Mouse (Mus musculus) erythroblast, embryonic 14.5 days (primary cell): ENCODE results near the gene Odr4. TPM values are rescaled to one million over a fixed set of nuclear protein-coding genes. Genes with fewer than 3 reads are reported as not detected.

Experiments
- H3K27me3 ChIP-seq: 2 replicates; pipeline ENCODE4 v1.6.1; 2012; ENCODE audit warnings: inconsistent platforms; ENCODE audit not compliant: control insufficient read depth
- H3K36me3 ChIP-seq: 2 replicates; pipeline ENCODE4 v1.6.1; 2012; ENCODE audit warnings: mild to moderate bottlenecking, inconsistent platforms; ENCODE audit not compliant: control insufficient read depth
- H3K4me1 ChIP-seq: 2 replicates; pipeline ENCODE4 v1.6.1; 2012; ENCODE audit warnings: inconsistent platforms; ENCODE audit not compliant: control insufficient read depth
- H3K4me3 ChIP-seq: replicated peaks from 2 replicates; pipeline ENCODE3; 2012; ENCODE audit warnings: moderate library complexity, mild to moderate bottlenecking, inconsistent platforms
- H3K9me3 ChIP-seq: 2 replicates; pipeline ENCODE4 v1.6.1; 2012; ENCODE audit warnings: low read length, inconsistent platforms, mixed read lengths; ENCODE audit not compliant: control insufficient read depth
- GATA1 ChIP-seq: IDR thresholded peaks from 2 replicates; pipeline ENCODE4 v1.6.1; 2012; ENCODE audit warnings: low read length, inconsistent platforms, mixed read lengths
- TAL1 ChIP-seq: IDR thresholded peaks from 3 replicates; pipeline ENCODE4 v1.6.1; 2012; ENCODE audit warnings: low read length, inconsistent platforms, mixed read lengths
- polyA plus RNA-seq: library from polyadenylated mRNA; stranded (reverse); fragments of >175 nt; gene quantifications from 2 replicates; pipeline ENCODE4 v1.2.3, GENCODE M21; 2012

Odr4 gene
- 0.43 and 0.76 TPM in 2 replicates for polyA plus RNA-seq

DNA sequence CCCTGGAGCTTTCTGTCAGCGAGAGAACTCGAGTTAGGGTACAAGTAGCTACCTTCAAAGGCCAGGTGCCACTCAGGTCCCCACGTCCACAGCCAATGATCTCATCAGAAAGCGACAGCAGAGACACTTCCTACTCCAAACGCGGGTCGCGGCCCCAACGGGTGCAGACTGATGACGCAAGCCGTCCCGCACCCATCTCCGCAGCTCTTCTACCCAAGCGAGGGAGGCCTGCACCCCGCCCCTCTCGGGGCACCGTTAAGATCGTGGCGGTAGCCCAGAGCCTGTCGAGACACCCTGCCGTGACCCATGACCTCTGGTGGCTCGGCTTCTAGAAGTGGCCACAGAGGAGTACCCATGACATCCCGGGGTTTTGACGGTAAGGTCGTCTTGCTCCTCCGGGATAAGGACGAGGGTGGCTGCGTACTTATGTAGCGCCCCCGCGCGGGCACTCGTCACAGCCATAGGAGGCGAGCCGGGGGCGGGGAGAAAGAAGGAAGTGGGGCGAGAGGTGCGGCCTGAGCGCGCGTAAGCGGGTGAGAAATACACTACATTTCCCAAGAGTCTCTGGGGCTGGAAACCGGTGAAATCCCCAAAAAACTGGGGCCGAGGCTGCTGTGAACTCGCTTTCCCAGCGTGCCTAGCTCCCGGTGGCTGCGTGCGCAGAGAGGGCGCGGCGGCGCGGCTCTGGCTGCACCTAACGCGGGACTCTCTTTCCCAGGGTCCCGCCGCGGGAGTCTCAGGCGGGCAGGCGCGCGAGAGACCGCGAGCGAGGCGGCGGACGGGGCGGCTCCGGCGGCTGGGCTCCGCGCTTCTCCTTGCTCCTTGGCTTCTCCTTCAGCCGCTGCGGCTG is at the start of gene Odr4, which contains the start of gene Tpr:
Gene Odr4 (minus strand): TSS at position 443 of the 850 bp plus-strand sequence.
Gene Tpr (plus strand): TSS at position 201 of the 850 bp plus-strand sequence.
- TF ChIP-seq TAL1 = no peak
- no peak for TF ChIP-seq GATA1
- no peaks in the 10 kb centered on the region for H3K9me3 ChIP-seq
- no peaks in the 10 kb centered on the region for H3K27me3 ChIP-seq
- peak within 1 kb of the TSS; percentile 96 for H3K4me3 ChIP-seq
- H3K4me1 ChIP-seq = peaks cover 12% of the 10 kb centered on the region
- peaks cover 45% of the 10 kb centered on the region for H3K36me3 ChIP-seq

DNA sequence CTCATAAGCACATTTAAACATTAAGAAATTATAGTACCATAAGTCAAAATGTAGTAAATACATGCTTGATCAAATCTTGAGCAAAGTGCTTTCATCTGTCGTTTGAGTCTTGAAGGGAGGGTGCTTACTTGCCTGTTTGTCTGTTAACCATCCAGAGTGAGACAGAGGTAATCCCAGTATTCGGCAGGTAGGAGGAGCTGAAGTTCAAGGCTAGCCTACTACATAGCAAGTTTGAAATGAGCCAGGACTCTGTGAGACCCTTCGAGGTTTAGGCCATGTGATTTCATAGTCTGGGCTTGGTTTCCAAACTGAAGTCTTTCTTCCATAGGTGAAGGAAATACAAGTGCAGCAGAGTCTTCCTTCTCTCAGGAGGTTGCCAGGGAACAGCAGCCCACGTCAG is 48.9 kb upstream of the Odr4 start:
- Histone ChIP-seq H3K27me3 (no peaks in the 10 kb centered on the region), H3K4me1 (no peaks in the 10 kb centered on the region), H3K9me3 (no peaks in the 10 kb centered on the region), H3K4me3 (no peak overlapping the region), H3K36me3 (peaks cover 95% of the 10 kb centered on the region)
- no peak for TF ChIP-seq TAL1
- TF ChIP-seq GATA1 = no peak

DNA sequence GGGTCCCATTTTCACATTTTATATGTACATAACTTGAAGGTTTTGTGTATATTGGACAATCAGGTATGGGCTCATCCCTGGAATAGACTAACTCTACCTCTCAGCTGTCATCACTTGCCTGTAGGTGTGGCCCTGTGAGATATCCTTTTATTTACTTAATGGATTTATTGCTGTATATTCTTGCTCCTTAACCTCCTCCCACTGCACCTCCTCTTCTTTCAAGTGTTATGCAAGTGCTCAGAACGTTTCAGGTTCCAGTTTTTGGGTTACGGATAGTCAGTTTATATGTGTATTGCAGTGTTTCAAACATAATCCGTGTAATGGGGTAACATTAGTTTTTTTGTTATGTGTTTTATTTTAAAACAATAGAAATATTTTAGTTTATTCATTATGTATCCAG is 45.8 kb upstream of the Odr4 start:
- Histone ChIP-seq H3K9me3 (no peaks in the 10 kb centered on the region), H3K4me1 (no peaks in the 10 kb centered on the region), H3K4me3 (no peak overlapping the region), H3K36me3 (peaks cover 97% of the 10 kb centered on the region), H3K27me3 (no peaks in the 10 kb centered on the region)
- TF ChIP-seq GATA1 (no peak), TAL1 (no peak)

DNA sequence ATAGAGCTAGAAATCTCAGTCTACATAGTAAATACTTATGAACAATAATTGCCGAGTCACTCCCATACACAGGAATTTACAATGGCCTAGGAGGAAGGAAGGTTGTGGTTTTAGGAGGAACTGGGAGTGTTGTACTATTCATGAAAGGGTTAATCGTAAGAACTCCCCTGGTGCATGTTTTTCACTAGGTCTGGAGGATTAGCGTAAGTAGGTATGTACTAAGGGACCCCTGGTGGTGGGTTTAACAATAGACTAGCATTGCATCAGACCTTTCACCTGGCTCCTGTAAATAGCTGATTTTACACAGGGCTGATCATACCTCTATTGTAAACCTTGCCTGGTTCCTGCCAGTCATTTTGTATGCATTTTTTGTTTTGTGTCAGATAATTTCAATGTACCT is 33.3 kb upstream of the Odr4 start:
- peaks cover 98% of the 10 kb centered on the region for H3K36me3 ChIP-seq
- H3K9me3 ChIP-seq = no peaks in the 10 kb centered on the region
- no peaks in the 10 kb centered on the region for H3K4me1 ChIP-seq
- no peak for TF ChIP-seq GATA1
- no peak for TF ChIP-seq TAL1
- H3K4me3 ChIP-seq = no peak overlapping the region
- H3K27me3 ChIP-seq = no peaks in the 10 kb centered on the region

DNA sequence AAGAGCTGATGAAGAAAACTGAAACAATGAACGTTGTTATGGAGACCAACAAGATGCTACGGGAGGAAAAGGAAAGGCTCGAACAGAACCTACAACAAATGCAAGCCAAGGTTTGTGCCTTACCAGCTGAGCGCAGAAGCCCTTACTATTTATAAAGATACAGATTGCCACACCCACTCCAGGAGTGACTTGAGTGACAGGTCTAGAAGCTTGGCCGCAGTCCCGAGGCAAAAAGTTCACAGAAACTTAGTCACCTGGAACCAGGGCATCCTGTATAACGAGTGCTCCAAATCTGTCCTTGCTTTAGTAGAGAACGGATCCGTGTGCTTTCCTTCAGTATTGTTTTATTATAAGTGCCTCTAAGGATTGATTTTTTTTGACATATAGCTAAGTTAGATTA is 32.8 kb upstream of the Odr4 start:
- peaks cover 97% of the 10 kb centered on the region for H3K36me3 ChIP-seq
- H3K9me3 ChIP-seq = no peaks in the 10 kb centered on the region
- TF ChIP-seq GATA1 = no peak
- no peak for TF ChIP-seq TAL1
- H3K4me1 ChIP-seq = no peaks in the 10 kb centered on the region
- H3K27me3 ChIP-seq = no peaks in the 10 kb centered on the region
- no peak overlapping the region for H3K4me3 ChIP-seq

DNA sequence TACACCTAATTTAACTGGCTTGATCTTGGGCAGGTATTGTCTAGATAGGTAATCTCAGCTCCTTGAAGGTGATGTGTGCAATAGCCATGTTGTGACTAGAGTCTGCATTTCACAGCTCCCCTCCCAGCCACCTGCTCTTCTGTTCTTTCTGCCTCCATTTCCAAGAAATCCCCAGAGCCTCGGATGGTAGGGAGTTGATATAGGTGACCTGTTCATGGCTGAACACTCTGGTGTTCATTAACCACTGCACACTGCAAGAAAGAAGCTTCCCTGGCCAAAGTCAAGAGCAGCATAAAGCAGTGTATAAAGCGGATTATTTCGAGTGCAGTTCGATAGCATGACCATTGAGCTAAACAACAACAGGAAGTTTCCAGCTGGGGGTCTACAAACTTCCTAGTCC is 25.5 kb upstream of the Odr4 start:
- TF ChIP-seq TAL1 (no peak), GATA1 (no peak)
- Histone ChIP-seq H3K4me3 (no peak overlapping the region), H3K36me3 (peaks cover 96% of the 10 kb centered on the region), H3K27me3 (no peaks in the 10 kb centered on the region), H3K9me3 (no peaks in the 10 kb centered on the region), H3K4me1 (no peaks in the 10 kb centered on the region)

DNA sequence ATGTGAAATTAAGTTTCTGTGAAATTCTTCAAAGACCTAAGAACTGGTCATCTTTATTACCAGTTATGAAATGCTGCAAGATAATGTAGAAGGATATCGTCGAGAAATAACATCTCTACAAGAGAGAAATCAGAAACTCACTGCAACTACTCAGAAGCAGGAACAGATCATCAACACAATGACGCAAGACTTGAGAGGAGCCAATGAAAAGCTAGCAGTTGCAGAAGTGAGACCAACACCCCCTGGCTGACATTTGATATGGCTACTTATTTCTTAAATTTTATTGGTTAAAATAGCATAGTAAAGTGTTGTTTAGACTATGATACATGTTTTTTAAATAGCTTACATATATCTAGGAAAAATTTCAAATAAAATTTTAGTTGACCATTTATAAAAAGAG is 23.1 kb upstream of the Odr4 start:
- Histone ChIP-seq H3K36me3 (peaks cover 93% of the 10 kb centered on the region), H3K9me3 (no peaks in the 10 kb centered on the region), H3K4me3 (no peak overlapping the region), H3K4me1 (no peaks in the 10 kb centered on the region), H3K27me3 (no peaks in the 10 kb centered on the region)
- TF ChIP-seq GATA1 = no peak

DNA sequence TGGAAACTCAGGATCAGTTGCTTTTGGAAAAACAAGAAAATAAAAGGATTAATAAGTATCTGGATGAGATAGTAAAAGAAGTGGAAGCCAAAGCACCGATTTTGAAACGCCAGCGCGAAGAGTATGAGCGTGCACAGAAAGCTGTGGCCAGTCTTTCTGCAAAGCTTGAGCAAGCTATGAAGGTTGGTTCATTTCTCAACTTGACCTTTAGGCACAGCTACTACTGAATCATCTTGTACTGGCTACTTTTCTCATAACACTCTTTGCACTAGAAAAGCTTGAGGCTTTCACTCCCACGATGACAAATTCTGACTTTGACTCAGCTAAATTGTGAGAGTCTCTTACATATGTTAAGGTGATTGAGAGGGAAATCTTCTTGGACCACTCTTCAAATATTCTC is 17.1 kb upstream of the Odr4 start:
- Histone ChIP-seq H3K27me3 (no peaks in the 10 kb centered on the region), H3K4me3 (no peak overlapping the region), H3K36me3 (peaks cover 96% of the 10 kb centered on the region), H3K4me1 (no peaks in the 10 kb centered on the region), H3K9me3 (no peaks in the 10 kb centered on the region)
- TF ChIP-seq GATA1 (no peak), TAL1 (no peak)

DNA sequence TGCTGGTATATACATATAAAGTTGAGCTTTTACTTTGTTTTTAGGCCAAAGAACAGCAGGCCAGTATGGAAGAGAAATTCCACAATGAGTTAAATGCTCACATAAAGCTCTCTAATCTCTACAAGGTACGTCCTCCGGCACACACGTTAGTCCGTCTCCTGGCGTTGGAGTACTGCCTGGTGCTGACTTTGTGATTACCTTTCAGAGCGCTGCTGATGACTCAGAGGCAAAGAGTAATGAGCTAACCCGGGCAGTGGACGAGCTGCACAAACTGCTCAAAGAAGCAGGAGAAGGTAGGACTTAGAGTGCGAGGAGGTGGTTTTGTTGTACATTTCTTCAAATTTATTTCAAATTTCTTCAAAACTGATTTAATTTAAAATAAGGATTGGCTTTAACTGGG is 14.4 kb upstream of the Odr4 start:
- TF ChIP-seq TAL1 = no peak
- TF ChIP-seq GATA1 = no peak

DNA sequence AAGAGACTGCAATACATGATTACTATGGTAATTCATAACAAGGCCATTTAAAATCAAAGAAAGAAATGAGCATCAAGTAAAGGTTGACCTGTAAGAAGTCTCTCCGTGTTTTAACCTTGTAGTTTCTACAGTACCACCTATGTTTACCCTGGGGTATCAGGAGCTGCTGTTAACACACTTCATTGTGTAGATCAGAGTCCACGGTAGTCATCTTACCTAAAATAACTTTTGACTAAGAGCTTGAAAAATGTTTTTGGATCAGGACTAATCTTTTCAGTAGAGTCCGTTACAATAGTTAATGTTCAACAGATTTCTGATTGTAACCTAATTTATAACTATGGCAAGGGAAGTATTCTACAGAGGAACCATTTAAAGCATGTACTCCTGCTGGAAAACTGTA is 11.7 kb upstream of the Odr4 start:
- H3K36me3 ChIP-seq = peaks cover 96% of the 10 kb centered on the region
- no peaks in the 10 kb centered on the region for H3K27me3 ChIP-seq
- H3K9me3 ChIP-seq = no peaks in the 10 kb centered on the region
- H3K4me3 ChIP-seq = no peak overlapping the region
- H3K4me1 ChIP-seq = no peaks in the 10 kb centered on the region
- TF ChIP-seq TAL1 = no peak

More for the DNA sequence above, 14.4 kb upstream of the Odr4 start:
- Histone ChIP-seq H3K27me3 (no peaks in the 10 kb centered on the region), H3K9me3 (no peaks in the 10 kb centered on the region), H3K4me1 (no peaks in the 10 kb centered on the region), H3K36me3 (peaks cover 97% of the 10 kb centered on the region), H3K4me3 (no peak overlapping the region)
